Mouse (Mus musculus) kidney, adult 8-10 months (tissue): Measurements from ENCODE around the gene Aaed1.
A peak's percentile ranks its signal among the peaks of the same experiment; 100 is the strongest.
"Not testable (repeated sequence)": the region's sequence is repeated elsewhere in the genome, so short reads cannot be mapped to it uniquely, and the experiment has no call there.

Source experiments
- DNase-seq, 2 experiments: peaks; one replicate each; pipeline ENCODE4 v3.0.0; 2022

The Aaed1 gene

GRCm38 (mm10) chr13:64306078-64306477 lies 6.4 kb downstream of the Aaed1 start:
- peak in 1 of 2 experiments; percentile 38 for DNase-seq

GRCm38 (mm10) chr13:64299069-64299468 lies 13.4 kb downstream of the Aaed1 start:
- DNase-seq, result no peak

GRCm38 (mm10) chr13:64286791-64287190 lies 25.7 kb downstream of the Aaed1 start:
- peak in 1 of 2 experiments; percentile 34 for DNase-seq

GRCm38 (mm10) chr13:64286321-64286720 lies 26.2 kb downstream of the Aaed1 start:
- DNase-seq, result no peak

- DNase-seq, result no peak
Measured at GRCm38 (mm10) chr13:64284676-64285075, 27.8 kb downstream of the Aaed1 start.

GRCm38 (mm10) chr13:64280940-64281339 lies 31.6 kb downstream of the Aaed1 start:
- DNase-seq, result no peak

GRCm38 (mm10) chr13:64275754-64276127 lies 36.8 kb downstream of the Aaed1 start:
- DNase-seq, result no peak

- peak; percentile 70 to 78 for DNase-seq
Measured at GRCm38 (mm10) chr13:64274879-64275753, 37.4 kb downstream of the Aaed1 start, which contains the start of gene Cdc14b. Gene Cdc14b (minus strand): TSS chr13:64275290.

- no peak for DNase-seq
Measured at GRCm38 (mm10) chr13:64273891-64274844, 38.3 kb downstream of the Aaed1 start.

GRCm38 (mm10) chr13:64273352-64273751 lies 39.2 kb downstream of the Aaed1 start:
- DNase-seq, result no peak

GRCm38 (mm10) chr13:64268384-64268783 lies 44.1 kb downstream of the Aaed1 start:
- no peak for DNase-seq

GRCm38 (mm10) chr13:64267151-64267550 lies 45.4 kb downstream of the Aaed1 start:
- DNase-seq, result no peak

GRCm38 (mm10) chr13:64264586-64264985 lies 47.9 kb downstream of the Aaed1 start:
- no peak for DNase-seq

- DNase-seq, result peak in 1 of 2 experiments; percentile 25
Measured at GRCm38 (mm10) chr13:64259903-64260302, 52.6 kb downstream of the Aaed1 start.

- DNase-seq, result no peak
Measured at GRCm38 (mm10) chr13:64258516-64258821, 54.0 kb downstream of the Aaed1 start.

- no peak for DNase-seq
Measured at GRCm38 (mm10) chr13:64257814-64258515, 54.5 kb downstream of the Aaed1 start.

GRCm38 (mm10) chr13:64257010-64257813 lies 55.3 kb downstream of the Aaed1 start:
- no peak for DNase-seq

GRCm38 (mm10) chr13:64254185-64254584 lies 58.3 kb downstream of the Aaed1 start:
- not testable (repeated sequence) for DNase-seq

GRCm38 (mm10) chr13:64253697-64254096 lies 58.8 kb downstream of the Aaed1 start:
- DNase-seq, result no peak

- no peak for DNase-seq
Measured at GRCm38 (mm10) chr13:64252147-64252546, 60.4 kb downstream of the Aaed1 start.

GRCm38 (mm10) chr13:64250363-64250762 lies 62.1 kb downstream of the Aaed1 start:
- peak; percentile 36 to 71 for DNase-seq
